Mouse (Mus musculus): ENCODE results near the gene Sox14. TPM values are rescaled to one million over a fixed set of nuclear protein-coding genes. Genes with fewer than 3 reads are reported as not detected.

The Sox14 gene
- total RNA-seq, 2 experiments from 2014 or later, result not detected

GRCm38 (mm10) chr9:99850354-99850753 is 25.6 kb downstream of the Sox14 start:
- no peak for DNase-seq (ENCODE audit: low spot score in 2 of 2)

GRCm38 (mm10) chr9:99848327-99848726 is 27.6 kb downstream of the Sox14 start:
- DNase-seq (ENCODE audit: low spot score in 2 of 2), result no peak

GRCm38 (mm10) chr9:99846820-99847219 is 29.1 kb downstream of the Sox14 start:
- peak; percentile 33 to 67 for DNase-seq (ENCODE audit: low spot score in 2 of 2)

- no peak for DNase-seq (ENCODE audit: low spot score in 2 of 2)
These were observed 36.6 kb downstream of the Sox14 start for GRCm38 (mm10) chr9:99839367-99839766.

GRCm38 (mm10) chr9:99838877-99839276 is 37.1 kb downstream of the Sox14 start:
- no peak for DNase-seq (ENCODE audit: low spot score in 2 of 2)

GRCm38 (mm10) chr9:99836707-99837106 is 39.3 kb downstream of the Sox14 start:
- DNase-seq (ENCODE audit: low spot score in 2 of 2), result no peak

GRCm38 (mm10) chr9:99835624-99836430 is 40.1 kb downstream of the Sox14 start:
- no peak for DNase-seq (ENCODE audit: low spot score in 2 of 2)

Other genes starting within 250 kb of the Sox14 start
- gene Dzip1l, start 246.7 kb downstream of the Sox14 start, total RNA-seq (2021), result 1 to 10 TPM; 8.3 to 8.9 TPM
- under 1 TPM in 1 of 2 experiments, not detected in 1; 0.20 TPM for gene Cldn18, start 158.9 kb downstream of the Sox14 start, total RNA-seq (2021)